Mouse (Mus musculus): Measurements from ENCODE around the gene Kif22. TPM values are rescaled to one million over a fixed set of nuclear protein-coding genes. Genes with fewer than 3 reads are reported as not detected.
A peak's percentile ranks its signal among the peaks of the same experiment; 100 is the strongest.

The Kif22 gene
- polyA plus RNA-seq, 1 experiment from 2014 or later, result 24.0 TPM

DNA sequence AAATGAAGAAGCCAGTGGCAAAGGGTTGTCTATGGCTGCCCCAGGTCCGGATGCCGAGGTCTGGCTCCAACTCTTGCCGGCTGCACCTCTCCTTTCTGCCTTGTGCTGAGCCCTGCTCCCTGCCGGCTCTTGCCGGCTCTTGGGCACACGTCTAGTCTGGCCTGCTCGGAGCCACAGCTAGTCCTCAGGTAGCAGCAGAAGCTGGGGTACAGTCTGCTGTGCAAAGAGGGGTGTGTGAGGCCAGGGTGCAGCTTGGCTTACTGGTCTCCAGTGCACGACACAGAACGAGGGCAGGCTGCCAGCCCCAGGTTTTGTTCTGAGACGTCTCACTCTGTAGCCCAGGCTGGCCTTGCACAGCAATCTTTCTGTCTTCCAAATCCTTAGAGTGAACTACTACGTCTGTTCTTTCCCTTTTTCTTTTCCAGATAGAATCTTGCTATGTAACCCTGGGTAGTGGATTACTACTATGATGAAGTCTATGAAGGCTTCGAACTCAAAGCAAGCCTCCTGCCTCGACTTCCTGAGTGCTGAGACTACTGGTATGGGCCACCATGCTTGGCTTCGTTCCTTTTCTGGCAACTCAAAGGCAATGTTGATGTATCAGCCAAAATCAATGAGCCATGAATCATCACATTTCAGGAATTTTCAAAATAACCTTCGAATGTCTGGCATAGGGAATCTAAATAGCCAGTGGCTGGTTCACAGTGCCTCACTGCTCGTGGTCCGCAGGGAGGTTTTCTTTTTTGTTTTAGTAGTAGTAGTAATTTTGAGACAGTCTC lies 32.8 kb downstream of the Kif22 start:
- ATAC-seq, result 0 out of 2 replicates have a peak, but pooled peaks have one; percentile 12
- 64% methylated on average over 17 of the region's 17 CpGs for WGBS
- Histone ChIP-seq H3K27me3 (replicated peaks; ENCODE audit: control insufficient read depth, insufficient read depth, low read length) (no peaks in the 10 kb centered on the region), H3K9me3 (ENCODE audit: control insufficient read depth) (no peaks in the 10 kb centered on the region), H3K4me2 (replicated peaks; ENCODE audit: low read depth) (peak overlapping the region; percentile 45; the same call in 1 of the 2 replicates), H3K9ac (ENCODE audit: low read depth, low read length) (no peak overlapping the region), H3K4me1 (replicated peaks; ENCODE audit: control insufficient read depth, insufficient read depth, low read length) (peaks cover 15% of the 10 kb centered on the region), H3K36me3 (ENCODE audit: control insufficient read depth, insufficient read depth) (0 out of 2 replicates have a peak, but pooled peaks cover 7% of the 10 kb centered on the region), H3K4me3 (ENCODE audit: low read depth, low read length) (no peak overlapping the region), H3K27ac (ENCODE audit: low read depth, low read length) (peak overlapping the region; percentile 94)
- TF ChIP-seq CTCF (IDR thresholded peaks at IDR 0.05; ENCODE audit: low read depth), result no peak

GRCm38 (mm10) chr7:127008239-127009019 lies 33.8 kb downstream of the Kif22 start:
- H3K27ac ChIP-seq (ENCODE audit: low read depth, low read length), result peak overlapping the region; percentile 94
- WGBS, result 20% methylated on average over 9 of the region's 9 CpGs
- 0 out of 2 replicates have a peak, but pooled peaks have one; percentile 1 for TF ChIP-seq CTCF (IDR thresholded peaks at IDR 0.05; ENCODE audit: low read depth)
- no peaks in the 10 kb centered on the region for H3K9me3 ChIP-seq (ENCODE audit: control insufficient read depth)
- ATAC-seq, result peak; percentile 96
- H3K27me3 ChIP-seq (replicated peaks; ENCODE audit: control insufficient read depth, insufficient read depth, low read length), result no peaks in the 10 kb centered on the region
- H3K4me2 ChIP-seq (replicated peaks; ENCODE audit: low read depth), result peak overlapping the region; percentile 45
- H3K4me3 ChIP-seq (ENCODE audit: low read depth, low read length), result no peak overlapping the region
- peaks cover 15% of the 10 kb centered on the region for H3K4me1 ChIP-seq (replicated peaks; ENCODE audit: control insufficient read depth, insufficient read depth, low read length)
- peak overlapping the region; percentile 43; the same call in 1 of the 2 replicates for H3K9ac ChIP-seq (ENCODE audit: low read depth, low read length)
- 0 out of 2 replicates have a peak, but pooled peaks cover 7% of the 10 kb centered on the region for H3K36me3 ChIP-seq (ENCODE audit: control insufficient read depth, insufficient read depth)

GRCm38 (mm10) chr7:127007313-127008024 lies 34.8 kb downstream of the Kif22 start:
- Histone ChIP-seq H3K27me3 (replicated peaks; ENCODE audit: control insufficient read depth, insufficient read depth, low read length) (no peaks in the 10 kb centered on the region), H3K36me3 (ENCODE audit: control insufficient read depth, insufficient read depth) (no peaks in the 10 kb centered on the region), H3K4me3 (ENCODE audit: low read depth, low read length) (no peak overlapping the region), H3K27ac (ENCODE audit: low read depth, low read length) (peak overlapping the region; percentile 94), H3K9ac (ENCODE audit: low read depth, low read length) (no peak overlapping the region), H3K4me1 (replicated peaks; ENCODE audit: control insufficient read depth, insufficient read depth, low read length) (peaks cover 15% of the 10 kb centered on the region), H3K9me3 (ENCODE audit: control insufficient read depth) (no peaks in the 10 kb centered on the region), H3K4me2 (replicated peaks; ENCODE audit: low read depth) (no peak overlapping the region)
- WGBS, result 77% methylated on average over 6 of the region's 6 CpGs
- no peak for ATAC-seq
- no peak for TF ChIP-seq CTCF (IDR thresholded peaks at IDR 0.05; ENCODE audit: low read depth)

DNA sequence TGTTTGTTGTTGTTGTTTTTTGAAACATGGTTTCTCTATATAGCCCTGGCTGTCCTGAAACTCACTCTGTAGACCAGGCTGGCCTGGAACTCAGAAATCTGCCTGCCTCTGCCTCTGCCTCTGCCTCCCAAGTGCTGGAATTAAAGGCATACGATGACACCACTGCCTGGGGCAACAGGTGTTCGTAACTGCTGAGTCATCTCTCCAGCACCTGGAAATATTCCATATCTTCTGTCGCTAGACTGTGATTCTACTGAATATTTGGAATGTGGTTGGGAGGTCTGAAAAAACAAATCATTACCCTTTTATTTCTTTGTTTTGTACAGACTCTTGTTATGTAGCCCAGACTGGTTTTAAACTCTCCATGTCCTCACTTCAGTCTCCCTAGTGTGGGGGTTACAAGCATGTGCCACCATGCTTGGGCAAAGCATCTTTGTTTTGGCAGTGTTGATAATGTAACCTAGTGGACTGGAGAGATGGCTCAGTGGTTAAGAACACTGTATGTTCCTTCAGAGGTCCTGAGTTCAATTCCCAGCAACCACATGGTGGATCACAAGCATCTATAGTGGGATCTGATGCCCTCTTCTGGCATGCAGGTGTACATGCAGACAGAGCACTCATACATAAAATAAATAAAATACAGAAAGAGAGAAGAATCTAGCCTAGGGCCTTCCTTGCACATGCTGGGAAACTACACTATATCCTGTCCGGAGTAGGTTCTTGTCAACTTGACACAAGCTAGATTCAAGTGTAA lies 38.0 kb downstream of the Kif22 start:
- no peaks in the 10 kb centered on the region for H3K27me3 ChIP-seq (replicated peaks; ENCODE audit: control insufficient read depth, insufficient read depth, low read length)
- ATAC-seq, result no peak
- peak; percentile 55 for TF ChIP-seq CTCF (IDR thresholded peaks at IDR 0.05; ENCODE audit: low read depth)
- no peak overlapping the region for H3K4me3 ChIP-seq (ENCODE audit: low read depth, low read length)
- no peak overlapping the region; the same call in 1 of the 2 replicates for H3K27ac ChIP-seq (ENCODE audit: low read depth, low read length)
- peaks cover 19% of the 10 kb centered on the region for H3K36me3 ChIP-seq (ENCODE audit: control insufficient read depth, insufficient read depth)
- peaks cover 13% of the 10 kb centered on the region for H3K4me1 ChIP-seq (replicated peaks; ENCODE audit: control insufficient read depth, insufficient read depth, low read length)
- H3K4me2 ChIP-seq (replicated peaks; ENCODE audit: low read depth), result no peak overlapping the region; the same call in 1 of the 2 replicates
- WGBS, result 51% methylated on average over 4 of the region's 4 CpGs
- H3K9ac ChIP-seq (ENCODE audit: low read depth, low read length), result no peak overlapping the region
- no peaks in the 10 kb centered on the region for H3K9me3 ChIP-seq (ENCODE audit: control insufficient read depth)

DNA sequence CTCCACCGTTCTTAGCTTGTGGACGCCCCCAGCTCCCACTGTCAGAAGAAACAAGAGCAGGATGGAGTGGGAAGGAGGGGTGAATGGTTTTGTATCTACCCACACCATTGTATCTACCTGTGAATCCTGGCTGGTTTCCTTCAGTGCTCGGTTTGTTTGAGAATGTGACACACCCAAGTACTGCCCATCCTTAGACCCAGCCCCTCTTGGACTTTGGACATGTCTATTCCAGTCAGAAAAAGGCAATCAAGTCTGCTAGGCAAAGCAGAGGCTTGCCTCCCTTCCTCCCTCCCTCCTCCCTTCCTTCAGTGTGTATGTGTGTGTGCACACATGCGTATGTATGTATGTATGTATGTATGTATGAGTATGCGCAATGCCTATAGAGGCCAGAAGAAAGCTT lies 38.7 kb downstream of the Kif22 start:
- Histone ChIP-seq H3K36me3 (ENCODE audit: control insufficient read depth, insufficient read depth) (peaks cover 26% of the 10 kb centered on the region), H3K4me2 (replicated peaks; ENCODE audit: low read depth) (peak overlapping the region; percentile 47), H3K4me1 (replicated peaks; ENCODE audit: control insufficient read depth, insufficient read depth, low read length) (peaks cover 6% of the 10 kb centered on the region; the same call in 1 of the 2 replicates), H3K27ac (ENCODE audit: low read depth, low read length) (no peak overlapping the region; the same call in 1 of the 2 replicates), H3K9ac (ENCODE audit: low read depth, low read length) (no peak overlapping the region), H3K27me3 (replicated peaks; ENCODE audit: control insufficient read depth, insufficient read depth, low read length) (no peaks in the 10 kb centered on the region), H3K4me3 (ENCODE audit: low read depth, low read length) (no peak overlapping the region), H3K9me3 (ENCODE audit: control insufficient read depth) (no peaks in the 10 kb centered on the region)
- no peak for TF ChIP-seq CTCF (IDR thresholded peaks at IDR 0.05; ENCODE audit: low read depth)
- WGBS, result 55% methylated on average over 5 of the region's 5 CpGs
- peak; percentile 74 for ATAC-seq

Data from intestine, postnatal 0 days (tissue).